Mouse (Mus musculus) T-helper 2 cell (primary cell): ENCODE data around the gene Mtmr12.

Experiments
- in situ Hi-C: fragments of 300-600 bp; cut with MboI, MseI; formaldehyde crosslinking; loops from one replicate; pipeline ENCODE4 v1.15.1; 2025; ENCODE audit warnings: high pct_unique_total_duplicates

Mtmr12 gene

DNA sequence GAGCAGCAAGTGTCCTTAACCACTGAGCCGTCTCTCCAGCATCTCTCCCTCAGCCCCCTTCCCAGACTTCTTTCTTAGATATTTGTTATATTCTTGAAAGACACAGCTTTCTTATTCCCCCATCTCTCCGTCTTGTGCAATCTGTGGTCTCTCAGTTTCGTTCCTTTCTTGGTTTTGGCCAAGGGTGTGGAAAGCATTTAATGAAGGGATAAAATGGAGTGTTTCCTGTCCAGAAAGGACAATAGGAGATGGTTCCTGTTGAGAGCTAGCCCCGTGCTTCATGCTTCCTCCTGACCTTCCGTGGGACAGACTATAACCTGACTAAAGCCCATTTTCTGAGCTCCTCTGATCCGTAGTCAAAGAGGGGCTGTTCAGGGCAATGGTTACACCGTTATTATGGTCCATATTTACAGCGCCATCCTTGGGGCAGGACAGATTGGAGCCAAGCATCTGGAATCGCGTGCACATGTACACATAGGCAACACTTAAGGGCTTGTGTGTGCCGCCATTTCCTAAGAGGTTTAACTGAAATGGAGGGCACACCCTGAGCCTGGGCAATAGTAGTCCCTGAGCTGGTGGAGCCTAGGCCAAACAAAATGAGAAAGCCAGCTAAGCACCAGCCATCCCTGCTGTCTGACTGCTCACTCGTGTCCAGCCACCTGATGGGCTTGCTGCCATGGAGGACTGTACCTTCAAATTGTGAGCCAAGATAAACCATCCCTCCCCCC lies 68.7 kb downstream of the Mtmr12 start:
- in situ Hi-C loops = loop anchor here (25.0 kb wide), 1 partner anchor 1286 kb away; the partner anchor contains the start of gene Amacr

- in situ Hi-C loops = loop anchor here (25.0 kb wide), 1 partner anchor 1287 kb away; the partner anchor contains the start of gene Amacr
These were observed 69.4 kb downstream of the Mtmr12 start for GRCm38 (mm10) chr15:12274053-12274769.

- in situ Hi-C loops = no loop called here
These were observed 70.3 kb downstream of the Mtmr12 start for GRCm38 (mm10) chr15:12275091-12275623.

DNA sequence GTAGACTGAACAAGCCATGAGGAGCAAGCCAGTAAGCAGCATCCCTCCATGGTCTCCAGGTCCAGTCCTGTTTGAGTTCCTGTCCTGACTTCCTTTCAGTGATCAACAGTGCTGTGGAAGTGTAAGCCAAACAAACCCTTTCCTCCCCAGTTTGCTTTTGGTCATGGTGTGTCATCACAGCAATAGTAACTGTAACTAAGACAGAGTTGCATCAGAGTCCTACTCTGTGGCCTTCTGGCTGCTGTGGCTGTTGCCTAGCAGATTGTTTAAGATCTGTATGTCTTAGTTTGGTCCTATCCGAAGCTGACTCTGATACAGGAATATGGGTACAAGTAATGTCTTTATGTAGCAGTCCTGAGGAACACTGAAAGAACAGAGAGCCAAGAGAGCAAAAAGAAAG lies 75.0 kb downstream of the Mtmr12 start:
- in situ Hi-C loops = no loop called here

DNA sequence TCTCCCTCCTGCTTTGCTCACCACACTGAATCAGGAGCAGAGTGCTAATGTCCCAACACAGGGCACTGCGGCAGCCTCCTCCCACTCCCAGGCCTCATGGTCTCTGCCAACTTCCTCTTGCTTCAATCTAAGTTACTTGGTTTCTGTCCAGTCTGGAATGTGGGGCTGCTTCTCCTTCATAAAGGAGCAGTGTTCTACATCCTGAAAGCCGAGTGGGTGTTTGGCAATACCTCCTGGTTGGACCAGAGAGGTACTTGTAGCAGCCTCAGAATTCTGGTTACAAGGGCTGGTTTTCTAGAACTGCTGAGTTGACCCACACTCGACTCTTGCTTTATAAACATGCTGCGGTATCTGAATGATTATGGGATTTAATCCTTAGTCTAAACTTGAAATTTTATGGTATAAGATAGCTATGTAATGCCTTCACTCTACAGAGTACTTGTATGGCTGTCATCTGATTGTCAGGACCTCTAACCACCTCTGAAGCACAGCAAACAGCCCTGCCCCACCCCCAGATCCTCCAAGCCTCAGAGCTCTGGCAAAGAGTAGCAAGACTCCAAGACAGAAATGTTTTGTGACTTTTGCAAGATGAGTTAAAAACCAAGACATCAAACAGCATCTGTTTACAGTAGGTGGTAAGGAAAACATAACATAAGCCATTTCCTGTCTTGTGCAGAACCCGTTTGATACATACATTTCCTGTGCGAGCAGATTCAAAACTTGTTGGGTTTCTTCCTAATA lies 80.1 kb downstream of the Mtmr12 start:
- in situ Hi-C loops = no loop called here

DNA sequence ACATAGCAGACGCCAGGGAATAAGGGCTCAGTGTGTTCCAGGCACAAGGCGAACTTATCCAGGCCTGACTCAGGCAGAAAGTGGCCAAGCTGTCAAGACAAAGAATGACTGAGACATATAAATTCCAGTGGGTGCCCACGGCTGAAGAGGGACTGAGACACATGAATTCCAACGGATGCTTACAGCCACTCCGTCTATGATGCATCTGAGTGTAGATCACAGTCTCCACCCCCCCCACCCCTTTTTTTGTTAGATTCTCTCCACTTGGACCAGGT lies 80.6 kb downstream of the Mtmr12 start:
- in situ Hi-C loops = no loop called here

GRCm38 (mm10) chr15:12290330-12290729 lies 85.5 kb downstream of the Mtmr12 start:
- in situ Hi-C loops = no loop called here

- in situ Hi-C loops = no loop called here
These were observed 86.9 kb downstream of the Mtmr12 start for GRCm38 (mm10) chr15:12291757-12292156.

- in situ Hi-C loops = no loop called here
These were observed 91.4 kb downstream of the Mtmr12 start for GRCm38 (mm10) chr15:12296228-12296627.

GRCm38 (mm10) chr15:12298231-12298737 lies 93.5 kb downstream of the Mtmr12 start:
- in situ Hi-C loops = no loop called here

GRCm38 (mm10) chr15:12301771-12302170 lies 96.9 kb downstream of the Mtmr12 start:
- in situ Hi-C loops = no loop called here

- in situ Hi-C loops = no loop called here
These were observed 101.6 kb downstream of the Mtmr12 start for GRCm38 (mm10) chr15:12306188-12307071.

DNA sequence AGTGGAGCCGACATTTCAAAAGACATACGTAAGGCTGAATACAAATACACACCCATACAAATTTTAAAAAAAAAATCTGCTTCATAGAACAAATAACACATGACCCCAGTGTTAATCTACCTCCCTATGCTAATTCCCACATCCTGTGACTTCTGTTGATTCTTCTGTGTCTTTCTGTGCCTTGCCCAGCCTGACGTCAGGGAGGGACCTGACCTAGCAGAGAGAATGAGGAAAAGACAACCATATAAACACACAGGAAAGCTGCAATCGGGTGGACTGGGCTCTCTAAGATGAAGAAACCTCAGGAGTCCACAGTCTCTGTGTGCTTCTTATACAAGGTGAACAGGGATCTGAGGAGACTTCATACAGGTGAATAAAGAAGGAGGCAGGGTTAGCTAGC lies 102.3 kb downstream of the Mtmr12 start:
- in situ Hi-C loops = no loop called here

GRCm38 (mm10) chr15:12308539-12308938 lies 103.7 kb downstream of the Mtmr12 start:
- in situ Hi-C loops = no loop called here

- in situ Hi-C loops = loop anchor here (10.0 kb wide), 2 partner anchors 86 to 906 kb away; no protein-coding TSS in a partner anchor
These were observed 105.8 kb downstream of the Mtmr12 start for GRCm38 (mm10) chr15:12310676-12311075.

DNA sequence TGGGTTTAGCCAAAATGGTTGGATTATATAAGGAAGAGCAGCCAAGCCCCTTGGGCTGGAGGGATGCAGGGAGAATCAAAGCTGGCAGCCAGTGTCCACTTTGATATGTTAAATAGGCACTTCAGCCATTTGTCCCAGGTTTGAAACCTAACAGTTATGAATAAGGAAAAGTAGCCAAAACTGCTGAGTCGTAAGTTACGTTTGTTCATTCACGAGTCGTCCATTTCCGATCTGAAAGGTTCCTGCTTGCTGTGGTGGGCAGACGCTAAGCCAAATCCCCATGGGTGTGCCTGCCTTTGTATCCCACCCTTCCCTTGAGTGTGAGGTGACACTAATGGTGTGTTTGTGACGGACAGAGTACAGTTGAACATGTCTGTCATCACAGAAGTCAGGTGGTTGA lies 106.6 kb downstream of the Mtmr12 start:
- in situ Hi-C loops = loop anchor here (10.0 kb wide), 2 partner anchors 87 to 907 kb away; no protein-coding TSS in a partner anchor

DNA sequence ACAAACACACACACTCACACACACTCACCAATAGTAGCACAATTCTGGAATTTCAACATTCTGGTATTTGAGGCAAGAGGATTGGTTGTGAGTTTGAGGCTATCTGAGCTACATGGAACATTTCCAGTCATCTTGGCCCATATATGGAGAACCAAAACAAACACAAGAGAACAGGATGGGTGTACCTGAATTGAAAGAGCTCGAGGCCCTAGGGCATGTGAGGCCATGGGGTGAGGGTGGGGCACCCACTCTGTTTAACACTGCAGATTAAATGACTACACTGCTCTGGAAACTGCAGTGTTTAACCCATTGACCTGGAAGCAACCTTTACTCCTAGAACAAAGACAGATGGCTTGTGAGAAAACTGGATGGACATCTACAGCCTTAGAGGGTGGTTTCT lies 108.4 kb downstream of the Mtmr12 start:
- in situ Hi-C loops = loop anchor here (10.0 kb wide), 2 partner anchors 88 to 908 kb away; no protein-coding TSS in a partner anchor

DNA sequence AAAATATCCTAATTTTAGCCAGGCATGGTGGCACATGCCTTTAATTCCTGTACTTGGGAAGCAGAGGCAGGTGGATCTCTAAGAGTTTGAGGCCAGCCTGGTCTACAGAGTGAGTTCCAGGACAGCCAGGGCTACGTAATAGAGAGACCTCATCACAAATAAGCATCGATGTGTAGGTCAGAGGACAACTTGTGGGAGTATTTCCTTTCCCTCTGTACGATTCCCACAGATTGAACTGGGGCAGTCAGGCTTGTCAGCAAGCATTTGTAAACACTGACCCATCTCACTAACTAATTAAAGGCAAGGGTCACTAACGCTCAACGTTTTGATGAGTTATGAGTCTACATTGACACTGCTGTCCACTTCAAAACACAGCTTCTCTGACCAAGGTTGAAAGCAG lies 109.8 kb downstream of the Mtmr12 start:
- in situ Hi-C loops = loop anchor here (10.0 kb wide), 2 partner anchors 90 to 910 kb away; no protein-coding TSS in a partner anchor

DNA sequence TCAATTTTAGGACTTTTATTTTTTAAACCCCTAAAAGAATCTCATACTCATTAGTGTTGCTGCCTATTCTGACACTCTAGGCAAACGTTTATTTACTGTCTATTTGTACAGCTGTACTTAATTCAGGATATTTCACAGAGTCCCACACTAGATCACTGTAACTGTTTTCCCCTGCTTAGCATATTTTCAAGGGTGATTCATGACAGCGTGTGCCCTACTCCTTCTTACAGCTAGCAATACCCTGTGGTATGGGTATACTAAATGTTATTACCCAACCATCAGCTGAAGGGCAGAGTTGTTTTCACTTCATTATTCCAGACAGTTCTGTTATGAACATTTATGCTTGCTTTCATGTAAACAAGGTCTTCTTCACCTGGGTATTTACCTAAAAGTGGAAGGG lies 111.2 kb downstream of the Mtmr12 start:
- in situ Hi-C loops = loop anchor here (10.0 kb wide), 2 partner anchors 91 to 911 kb away; no protein-coding TSS in a partner anchor

GRCm38 (mm10) chr15:12317290-12317689 lies 112.5 kb downstream of the Mtmr12 start:
- in situ Hi-C loops = loop anchor here (10.0 kb wide), 2 partner anchors 92 to 912 kb away; no protein-coding TSS in a partner anchor
